Mouse (Mus musculus) CH12.LX (cell line): ENCODE results near the gene Kif2b.

Experiments used
- GABPA ChIP-seq: IDR thresholded peaks from 2 replicates; pipeline ENCODE4 v1.6.1; 2012; ENCODE audit warnings: low read depth, low read length, improper control_type of control experiment, inconsistent platforms; ENCODE audit not compliant: insufficient replicate concordance
- MAX ChIP-seq: IDR thresholded peaks from 2 replicates; pipeline ENCODE4 v1.6.1; 2011; ENCODE audit warnings: low read length, improper control_type of control experiment
- ZKSCAN1 ChIP-seq: IDR thresholded peaks from 2 replicates; pipeline ENCODE4 v1.6.1; 2012; ENCODE audit warnings: low read depth, inconsistent platforms, low read length, improper control_type of control experiment, borderline replicate concordance

DNA sequence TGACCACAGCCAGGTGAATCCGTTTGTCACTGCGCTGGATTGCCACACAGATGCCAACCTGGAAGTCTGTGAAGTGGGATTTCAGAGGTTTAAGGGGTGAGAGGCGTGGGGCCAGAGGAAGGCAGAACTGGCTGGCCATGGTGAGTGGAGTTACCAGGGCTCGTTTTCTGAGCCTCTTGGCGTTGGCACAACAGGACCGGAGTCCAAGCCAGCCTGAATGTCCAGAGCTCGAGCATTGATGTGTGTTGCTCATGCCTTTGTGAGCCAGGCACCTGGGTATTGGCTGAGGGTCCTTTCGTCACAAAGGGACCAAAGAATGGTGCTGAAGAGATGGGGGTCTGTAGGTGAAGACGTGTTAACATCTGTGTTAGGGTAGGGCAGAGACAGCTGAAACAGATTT, at the start of gene Kif2b:
- TF ChIP-seq MAX (no peak), ZKSCAN1 (no peak), GABPA (no peak)
